Mouse (Mus musculus) forelimb bud, embryonic 11.5 days (tissue): Measurements from ENCODE around the gene Carm1.
"Not testable (repeated sequence)": the region's sequence is repeated elsewhere in the genome, so short reads cannot be mapped to it uniquely, and the experiment has no call there.

Experiments used
- DNase-seq: peaks from one replicate; pipeline ENCODE4 v3.0.0-alpha.2; 2012; ENCODE audit warnings: low read depth, low spot score

Carm1 gene

GRCm38 (mm10) chr9:21537009-21537408 lies 9.7 kb upstream of the Carm1 start:
- no peak for DNase-seq

DNA sequence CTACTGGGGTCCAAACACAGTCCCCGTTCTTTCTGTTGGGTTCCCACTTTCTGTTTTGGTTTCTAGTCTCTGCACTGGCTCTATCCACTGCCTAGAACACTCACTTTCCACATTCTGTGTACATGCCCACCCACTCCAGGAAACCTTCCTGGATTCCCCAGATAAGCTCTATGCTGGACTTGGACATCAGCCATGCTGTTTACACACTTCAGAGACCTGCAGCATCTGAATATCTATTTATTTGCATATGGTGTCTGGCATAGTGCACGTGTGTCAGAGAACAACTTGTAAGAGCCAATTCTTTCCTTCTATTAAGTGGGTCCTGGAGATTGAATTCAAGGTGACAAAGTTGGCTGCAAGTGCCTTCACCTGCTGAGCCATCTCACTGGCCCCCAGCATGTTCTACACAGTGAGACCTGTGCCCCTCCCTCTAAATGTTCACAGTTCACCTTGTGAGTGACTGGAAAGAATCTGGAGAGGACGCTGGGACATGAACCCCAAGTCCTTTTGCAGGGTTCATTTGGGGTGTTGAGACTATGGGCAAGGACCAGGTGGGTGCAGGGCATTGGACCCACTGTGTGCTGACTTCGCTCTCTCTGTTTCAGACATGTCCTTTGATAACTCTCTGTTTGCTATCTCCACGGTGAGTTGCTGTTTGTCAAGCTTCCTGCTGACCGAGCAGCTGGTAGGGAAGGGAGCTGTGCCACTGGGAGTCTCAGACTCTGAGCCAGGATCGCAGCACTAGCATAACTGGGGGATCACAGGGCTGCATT lies 6.5 kb upstream of the Carm1 start:
- DNase-seq: no peak

GRCm38 (mm10) chr9:21542001-21542400 lies 4.7 kb upstream of the Carm1 start:
- not testable (repeated sequence) for DNase-seq

- DNase-seq: no peak
These were observed 1.3 kb upstream of the Carm1 start for GRCm38 (mm10) chr9:21545351-21545915.

GRCm38 (mm10) chr9:21545916-21546788 lies 542 bp upstream of the Carm1 start:
- DNase-seq: peak; percentile 99

DNA sequence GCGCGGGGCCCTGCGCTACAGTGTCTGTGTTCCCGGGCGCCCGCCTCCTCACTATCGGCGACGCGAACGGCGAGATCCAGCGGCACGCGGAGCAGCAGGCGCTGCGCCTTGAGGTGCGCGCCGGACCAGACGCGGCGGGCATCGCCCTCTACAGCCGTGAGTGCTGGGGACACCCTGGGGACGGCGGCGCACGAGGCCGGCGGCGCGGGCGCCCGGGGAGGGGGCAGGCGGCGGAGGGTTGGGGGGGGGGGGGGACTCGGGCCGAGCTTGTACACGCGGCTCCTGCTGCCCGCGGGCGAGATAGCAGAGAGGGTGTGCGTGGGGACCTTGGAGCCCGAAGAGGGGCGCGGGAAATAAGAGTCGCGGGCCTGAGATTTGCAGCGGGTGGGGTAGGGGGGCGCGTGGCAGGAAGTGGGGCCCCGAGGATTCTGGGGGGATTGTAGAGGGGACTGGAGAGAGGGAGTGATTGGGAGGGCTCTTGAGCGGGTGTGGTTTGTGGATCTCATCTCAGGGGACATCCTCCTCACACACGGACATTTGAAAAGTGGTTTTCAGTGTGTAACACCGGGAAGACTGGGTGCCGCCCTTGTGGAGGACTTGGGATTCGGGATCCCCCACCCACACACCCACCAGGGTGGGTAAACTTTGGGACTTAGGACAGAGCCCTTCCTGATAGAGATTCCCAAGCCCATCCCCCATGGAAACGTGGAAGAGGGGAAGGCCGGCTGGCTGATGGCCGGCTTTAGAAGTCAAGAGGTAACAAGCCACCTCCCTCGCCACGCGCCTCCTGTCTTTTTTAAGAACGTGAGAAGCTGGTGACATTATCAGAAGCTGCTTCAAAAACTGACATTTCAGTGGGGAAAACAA lies 614 bp downstream of the Carm1 start:
- DNase-seq: peak; percentile 33

- no peak for DNase-seq
These were observed 4.4 kb downstream of the Carm1 start for GRCm38 (mm10) chr9:21551049-21551448.

GRCm38 (mm10) chr9:21553607-21554273 lies 7.0 kb downstream of the Carm1 start:
- DNase-seq: no peak

GRCm38 (mm10) chr9:21555198-21555742 lies 8.6 kb downstream of the Carm1 start:
- DNase-seq: no peak

DNA sequence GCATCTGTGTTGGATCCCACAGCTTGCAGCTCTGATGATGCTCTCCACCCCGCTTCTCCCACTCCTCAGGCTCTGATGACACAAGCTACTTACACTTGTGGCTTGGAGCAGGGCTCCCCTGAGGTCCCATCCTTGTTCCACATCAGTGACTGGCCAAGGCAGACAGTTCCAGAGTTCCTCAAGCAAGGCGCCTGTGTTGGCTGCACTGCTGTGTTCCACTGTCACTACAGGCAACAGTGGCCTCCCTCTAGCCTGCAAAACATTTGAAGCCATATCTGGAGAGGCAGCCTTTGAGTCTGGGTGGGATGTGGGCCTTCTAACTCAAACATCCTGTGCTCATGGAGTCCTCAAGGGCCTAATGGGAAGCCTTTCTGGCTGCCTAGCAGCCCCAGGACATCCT lies 10.3 kb downstream of the Carm1 start:
- no peak for DNase-seq

- DNase-seq: no peak
These were observed 10.9 kb downstream of the Carm1 start for GRCm38 (mm10) chr9:21557556-21557955.

- DNase-seq: no peak
These were observed 11.7 kb downstream of the Carm1 start for GRCm38 (mm10) chr9:21558366-21558765.

DNA sequence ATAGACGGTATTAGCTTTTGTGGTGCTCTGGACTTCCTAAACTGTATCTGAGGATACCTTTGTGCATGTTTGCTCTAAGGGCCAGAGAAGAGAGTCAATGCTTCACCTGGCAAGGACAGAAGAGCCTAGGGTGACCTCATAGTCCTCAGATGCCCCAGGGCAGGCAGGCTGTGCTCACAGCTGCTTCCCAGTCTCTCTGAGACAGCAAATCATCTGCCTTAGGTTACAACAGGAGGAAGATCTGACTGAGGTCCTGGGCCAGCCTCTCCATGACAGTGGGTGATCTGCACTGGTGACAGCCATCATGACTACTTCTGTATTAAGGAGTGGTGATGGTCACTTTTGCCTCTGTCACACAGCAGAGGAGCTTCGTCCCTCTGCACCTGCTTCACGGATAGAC lies 12.5 kb downstream of the Carm1 start:
- DNase-seq: no peak

- no peak for DNase-seq
These were observed 17.7 kb downstream of the Carm1 start for GRCm38 (mm10) chr9:21564420-21564819.

DNA sequence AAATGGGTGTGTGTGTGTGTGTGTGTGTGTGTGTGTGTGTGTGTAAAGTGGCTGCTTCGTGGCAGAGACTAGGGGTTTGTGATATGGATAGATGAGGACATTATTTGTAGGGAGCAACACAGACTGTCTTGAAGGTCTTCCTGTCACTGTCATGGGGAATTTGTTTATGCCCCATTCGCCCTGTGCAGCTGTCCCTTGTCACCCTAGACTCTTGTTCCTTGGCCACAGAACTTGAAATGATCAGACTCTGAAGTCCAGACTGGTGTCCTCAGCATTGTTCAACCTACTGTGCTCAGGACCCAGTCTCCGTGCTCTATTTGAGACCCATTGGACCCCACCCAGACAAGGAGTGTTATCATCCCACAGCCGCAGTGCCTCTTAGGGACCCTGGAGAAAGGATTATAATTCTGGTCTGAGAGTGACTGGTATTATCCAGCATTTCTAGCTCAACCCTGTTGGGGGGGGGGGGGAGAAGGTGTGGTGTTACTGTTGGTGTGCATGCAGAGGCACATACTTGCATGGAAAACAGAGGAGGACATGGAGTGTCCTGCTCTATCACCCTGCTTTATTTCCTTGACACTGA lies 18.4 kb downstream of the Carm1 start:
- DNase-seq: no peak

GRCm38 (mm10) chr9:21566538-21566937 lies 19.8 kb downstream of the Carm1 start:
- no peak for DNase-seq

- DNase-seq: no peak
These were observed 20.4 kb downstream of the Carm1 start for GRCm38 (mm10) chr9:21567051-21567450.

GRCm38 (mm10) chr9:21568657-21569255 lies 22.1 kb downstream of the Carm1 start:
- no peak for DNase-seq

DNA sequence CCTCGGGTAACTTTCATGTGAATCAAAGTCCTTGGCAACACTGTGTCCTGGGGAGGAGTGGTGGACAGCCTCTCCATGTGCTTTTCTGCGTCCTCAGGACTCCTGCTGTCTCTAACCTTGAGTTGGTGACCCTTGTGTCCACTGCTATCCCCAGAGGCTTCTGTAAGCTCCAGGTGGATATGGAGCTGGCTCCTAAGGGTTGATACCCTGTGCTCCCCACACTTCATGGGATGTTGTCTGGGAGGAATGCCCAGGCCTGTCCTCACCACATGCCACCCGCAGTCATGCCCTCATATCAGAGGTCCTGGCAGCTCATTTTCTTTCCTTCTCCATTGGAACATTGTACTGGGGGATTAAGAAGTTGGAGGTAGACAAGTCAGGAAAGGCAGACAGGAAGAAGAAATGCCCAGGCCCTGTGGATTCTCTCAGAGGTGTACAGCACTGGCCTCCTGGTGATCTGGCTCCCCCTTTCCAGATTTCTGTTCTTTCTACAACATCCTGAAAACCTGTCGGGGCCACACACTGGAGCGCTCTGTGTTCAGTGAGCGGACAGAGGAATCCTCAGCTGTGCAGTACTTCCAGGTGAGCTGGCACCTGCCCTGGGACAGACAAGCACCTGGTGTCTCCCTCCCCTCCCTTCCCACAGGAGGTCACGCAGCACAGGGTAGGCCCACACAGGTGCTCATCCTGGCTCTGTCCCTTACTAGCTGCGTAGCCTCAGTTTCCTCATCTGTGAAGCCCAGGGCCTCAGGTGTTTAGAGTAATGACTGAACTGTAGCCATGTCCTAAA lies 27.5 kb downstream of the Carm1 start:
- no peak for DNase-seq
